Mouse (Mus musculus) small intestine, adult 2 months (tissue): ENCODE data around the gene Efna4.

Experiments
- CTCF ChIP-seq: fragments of 200-500 bp; IDR thresholded peaks from 2 replicates; pipeline ENCODE4 v1.5.1; 2012; ENCODE audit warnings: low read depth, mild to moderate bottlenecking, control low read depth, inconsistent platforms, low read length, moderate library complexity, mixed read lengths; ENCODE audit not compliant: insufficient replicate concordance, insufficient read length; ENCODE audit errors: extremely low read depth
- POLR2A ChIP-seq: fragments of 200-500 bp; IDR thresholded peaks from 2 replicates; pipeline ENCODE4 v1.6.1; 2012; ENCODE audit warnings: low read depth, mild to moderate bottlenecking, control low read depth, inconsistent platforms, low read length, moderate library complexity

GRCm38 (mm10) chr3:89379388-89380131 is 41.7 kb upstream of the Efna4 start:
- no peak for TF ChIP-seq POLR2A
- TF ChIP-seq CTCF, result no peak
